Mouse (Mus musculus): Measurements from ENCODE around the gene Crybg1.

DNA sequence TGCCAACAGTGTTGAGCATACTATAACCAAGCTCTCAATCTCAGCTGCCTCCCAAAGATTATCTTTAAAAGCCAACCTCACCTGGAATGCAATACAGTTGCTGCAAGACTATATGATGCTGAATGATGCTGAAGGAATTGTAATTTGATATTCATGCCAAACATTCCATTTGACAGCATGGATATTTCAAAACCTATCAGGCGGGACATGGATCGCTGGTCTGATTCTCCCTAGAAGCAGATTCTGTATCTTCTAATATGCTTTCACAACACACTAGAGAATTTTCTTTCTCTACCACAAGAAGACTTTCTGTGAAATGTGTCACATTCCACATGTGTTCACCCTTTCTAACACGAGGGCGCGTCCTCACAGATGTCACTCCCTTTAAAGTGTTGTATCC is 22.6 kb downstream of the Crybg1 start:
- TF ChIP-seq EP300 (IDR thresholded peaks at IDR 0.05) (no peak), CTCF (IDR thresholded peaks at IDR 0.05) (no peak)

Measured in lung, postnatal 0 days (tissue).